Comparison of ENCODE assay signal across 23 mouse cellular contexts in the genomic region with DNA sequence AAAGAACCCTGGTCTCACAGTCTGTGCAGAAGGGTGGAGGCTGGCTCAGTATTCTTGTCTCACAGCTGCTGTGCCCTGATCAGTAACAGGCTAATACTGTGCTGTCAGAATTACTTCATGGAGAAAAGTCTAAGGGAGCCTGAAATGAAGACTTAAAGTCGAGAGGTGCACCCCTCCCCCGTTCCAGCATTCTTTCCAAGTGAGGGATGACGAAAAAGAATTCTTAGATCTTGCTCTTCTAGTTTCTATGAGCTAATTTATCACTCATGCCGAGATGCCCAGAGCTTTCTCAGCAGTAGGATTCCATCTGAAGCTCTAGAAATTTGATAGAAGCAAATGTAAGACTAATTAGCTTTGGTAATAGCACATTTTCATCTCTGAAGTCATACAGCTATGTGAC.
DNase-seq lines count a peak whose midpoint lies in the region; ATAC-seq and TF ChIP-seq lines count a peak whose summit lies in the region.
"Had no signal": no experiment of that assay in that cellular context is flagged by ENCODE, and none has a peak within 500 bp of the region (broad histone marks: within the 10 kb centered on the region; RNA-seq: fewer than 3 reads in every experiment).

No protein-coding gene starts in this region.

- 0 out of 2 replicates have a peak, but pooled peaks cover 9% of the 10 kb centered on the region for H3K4me1 ChIP-seq in kidney, postnatal 0 days (replicated peaks; ENCODE audit: insufficient read depth, low read length)
- no peaks in the 10 kb centered on the region for H3K4me1 ChIP-seq in midbrain, embryonic 11.5 days (ENCODE audit: control insufficient read depth, insufficient read depth, low read length)
- no peaks in the 10 kb centered on the region for H3K4me1 ChIP-seq in midbrain, embryonic 14.5 days (ENCODE audit: control insufficient read depth, insufficient read depth, low read length)
- H3K4me1 ChIP-seq in embryonic fibroblast, embryonic 13.5 days (ENCODE audit: control insufficient read depth, insufficient read depth, low read length) = peaks cover 26% of the 10 kb centered on the region
- H3K4me1 ChIP-seq: midbrain, embryonic 12.5 days had no signal

- no peak overlapping the region for H3K9ac ChIP-seq in kidney, postnatal 0 days (ENCODE audit: low read depth, low read length)
- no peak overlapping the region for H3K9ac ChIP-seq in midbrain, embryonic 11.5 days (ENCODE audit: low read length)
- H3K9ac ChIP-seq in midbrain, embryonic 14.5 days (replicated peaks; ENCODE audit: low read length) = no peak overlapping the region
- H3K9ac ChIP-seq: heart, embryonic 12.5 days; hindbrain, embryonic 14.5 days; limb, embryonic 12.5 days; liver, embryonic 12.5 days; liver, postnatal 0 days; midbrain, embryonic 12.5 days had no signal

- no peak overlapping the region for H3K4me2 ChIP-seq in kidney, postnatal 0 days (ENCODE audit: low read length)
- H3K4me2 ChIP-seq in midbrain, embryonic 11.5 days = no peak overlapping the region
- no peak overlapping the region for H3K4me2 ChIP-seq in midbrain, embryonic 14.5 days (ENCODE audit: low read length)
- H3K4me2 ChIP-seq: heart, embryonic 12.5 days; hindbrain, embryonic 14.5 days; limb, embryonic 12.5 days; liver, embryonic 12.5 days; midbrain, embryonic 12.5 days had no signal

- ATAC-seq in kidney, postnatal 0 days (replicated peaks; ENCODE audit: low FRiP score, low read depth) = no peak
- ATAC-seq in midbrain, embryonic 11.5 days (ENCODE audit: low FRiP score) = no peak
- ATAC-seq in midbrain, embryonic 14.5 days (ENCODE audit: low FRiP score, low TSS enrichment) = no peak
- ATAC-seq: CD4-positive, CD25-positive, alpha-beta regulatory T cell, adult 4 months; forebrain, embryonic 14.5 days; intestine, postnatal 0 days; liver, embryonic 12.5 days had no signal

- H3K4me3 ChIP-seq in kidney, postnatal 0 days (replicated peaks; ENCODE audit: low read depth, low read length) = no peak overlapping the region
- no peak overlapping the region for H3K4me3 ChIP-seq in midbrain, embryonic 11.5 days (ENCODE audit: low read depth, low read length)
- no peak overlapping the region for H3K4me3 ChIP-seq in midbrain, embryonic 14.5 days (replicated peaks; ENCODE audit: low read depth, low read length)
- no peak overlapping the region for H3K4me3 ChIP-seq in embryonic fibroblast, embryonic 13.5 days (ENCODE audit: insufficient read depth, low read length)
- H3K4me3 ChIP-seq: heart, embryonic 12.5 days; limb, embryonic 12.5 days; liver, embryonic 12.5 days; midbrain, embryonic 12.5 days had no signal

- no peaks in the 10 kb centered on the region for H3K27me3 ChIP-seq in kidney, postnatal 0 days (ENCODE audit: insufficient read depth, low read length)
- H3K27me3 ChIP-seq in midbrain, embryonic 11.5 days (ENCODE audit: control insufficient read depth, insufficient read depth, low read length) = no peaks in the 10 kb centered on the region
- no peaks in the 10 kb centered on the region for H3K27me3 ChIP-seq in midbrain, embryonic 14.5 days (ENCODE audit: control insufficient read depth, insufficient read depth, low read length)
- H3K27me3 ChIP-seq: heart, embryonic 12.5 days; limb, embryonic 12.5 days; liver, embryonic 12.5 days; midbrain, embryonic 12.5 days had no signal

- 39% methylated on average over 4 of the region's 4 CpGs for WGBS in kidney, postnatal 0 days
- WGBS in midbrain, embryonic 11.5 days = 69% methylated on average over 4 of the region's 4 CpGs
- WGBS in midbrain, embryonic 14.5 days = 74% methylated on average over 4 of the region's 4 CpGs

- no peaks in the 10 kb centered on the region for H3K36me3 ChIP-seq in kidney, postnatal 0 days (ENCODE audit: insufficient read depth, low read length)
- H3K36me3 ChIP-seq in midbrain, embryonic 11.5 days (ENCODE audit: control insufficient read depth, insufficient read depth, low read length) = no peaks in the 10 kb centered on the region
- H3K36me3 ChIP-seq in midbrain, embryonic 14.5 days (ENCODE audit: control insufficient read depth, insufficient read depth, low read length) = no peaks in the 10 kb centered on the region
- H3K36me3 ChIP-seq: heart, embryonic 12.5 days; limb, embryonic 12.5 days; midbrain, embryonic 12.5 days had no signal

- no peak for TF ChIP-seq POLR2A in embryonic fibroblast, embryonic 13.5 days (IDR thresholded peaks at IDR 0.05; ENCODE audit: low read depth, low read length)

- no peak for TF ChIP-seq CTCF in kidney, postnatal 0 days (IDR thresholded peaks at IDR 0.05; ENCODE audit: low read depth)
- no peak for TF ChIP-seq CTCF in embryonic fibroblast, embryonic 13.5 days (IDR thresholded peaks at IDR 0.05; ENCODE audit: borderline replicate concordance, insufficient read depth, low read length)

- H3K9me3 ChIP-seq in kidney, postnatal 0 days (replicated peaks; ENCODE audit: low read length) = no peaks in the 10 kb centered on the region
- no peaks in the 10 kb centered on the region for H3K9me3 ChIP-seq in midbrain, embryonic 11.5 days (ENCODE audit: control insufficient read depth, low read length)
- no peaks in the 10 kb centered on the region for H3K9me3 ChIP-seq in midbrain, embryonic 14.5 days (ENCODE audit: control insufficient read depth, low read length)
- H3K9me3 ChIP-seq: heart, embryonic 12.5 days; limb, embryonic 12.5 days; liver, embryonic 12.5 days; midbrain, embryonic 12.5 days had no signal

- peak; percentile 31 for DNase-seq in kidney, postnatal 0 days (ENCODE audit: low spot score)
- DNase-seq in kidney, adult 11 months = no peak
- DNase-seq in midbrain, embryonic 11.5 days (ENCODE audit: low spot score, missing footprints) = peak; percentile 69
- no peak for DNase-seq in midbrain, embryonic 14.5 days
- no peak for DNase-seq in gastrocnemius, postnatal 10 days
- no peak for DNase-seq in thymus, adult 18-20 months
- DNase-seq: cerebellum, adult 18-20 months; cerebellum, postnatal 10 days; gastrocnemius, postnatal 36 days; heart, adult 18-20 months; layer of hippocampus, adult 9-11 months; liver, postnatal 0 days; lung, postnatal 14 days; thymus, postnatal 25 days had no signal

- H3K27ac ChIP-seq in kidney, postnatal 0 days = no peak overlapping the region
- no peak overlapping the region for H3K27ac ChIP-seq in midbrain, embryonic 11.5 days (ENCODE audit: low read depth, low read length)
- no peak overlapping the region for H3K27ac ChIP-seq in midbrain, embryonic 14.5 days (replicated peaks; ENCODE audit: low read depth, low read length)
- peak overlapping the region; percentile 66 for H3K27ac ChIP-seq in embryonic fibroblast, embryonic 13.5 days (ENCODE audit: insufficient read depth, low read length)
- H3K27ac ChIP-seq: hindbrain, embryonic 14.5 days; limb, embryonic 12.5 days; liver, embryonic 12.5 days; midbrain, embryonic 12.5 days had no signal

Comparison
In these comparisons a context has a peak if more than half of its experiments do, and no peak if none do; other contexts are left out.
1. DNase-seq: peak in kidney, postnatal 0 days (single experiment) and midbrain, embryonic 11.5 days (single experiment); none in kidney, adult 11 months (single experiment), midbrain, embryonic 14.5 days (single experiment), gastrocnemius, postnatal 10 days (single experiment) and thymus, adult 18-20 months (0 of 2).